25 mouse cellular contexts compared by ENCODE assay signal in the genomic region with DNA sequence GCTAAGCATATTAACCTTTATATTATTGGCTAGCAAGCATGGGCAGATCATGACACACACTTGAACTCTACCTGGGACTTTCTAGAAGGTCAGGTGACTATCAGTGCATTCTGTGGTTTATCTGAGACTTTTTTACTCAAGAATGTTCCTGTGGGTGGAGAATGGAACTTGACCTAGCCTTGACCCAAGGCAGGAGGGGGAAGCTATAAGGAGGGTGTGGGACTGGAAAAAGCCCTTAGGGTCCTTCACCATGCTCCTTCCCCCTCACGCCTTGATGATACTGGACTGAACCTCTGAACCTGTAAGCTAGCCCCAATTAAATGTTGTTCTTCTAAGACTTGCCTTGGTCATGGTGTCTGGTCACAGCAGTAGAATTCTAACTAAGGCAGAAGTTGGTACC. TPM values are rescaled to one million over a fixed set of nuclear protein-coding genes. Genes with fewer than 3 reads are reported as not detected.
DNase-seq lines count a peak whose midpoint lies in the region; ATAC-seq and TF ChIP-seq lines count a peak whose summit lies in the region.
"Had no signal": no experiment of that assay in that cellular context is flagged by ENCODE, and none has a peak within 500 bp of the region (broad histone marks: within the 10 kb centered on the region; RNA-seq: fewer than 3 reads in every experiment).

No protein-coding gene starts in this region.

- no peak for ATAC-seq in liver, postnatal 0 days
- ATAC-seq in inflammation-experienced regulatory T-cells, adult 6 months, result no peak
- ATAC-seq: activated CD4-positive, CD25-positive, alpha-beta regulatory T cell, adult 4 months; forebrain, embryonic 13.5 days; forebrain, embryonic 15.5 days; forebrain, postnatal 0 days; Patski had no signal

- no peak overlapping the region for H3K4me2 ChIP-seq in liver, postnatal 0 days (ENCODE audit: low read depth, low read length)
- H3K4me2 ChIP-seq: embryonic facial prominence, embryonic 12.5 days; forebrain, embryonic 13.5 days; forebrain, embryonic 15.5 days had no signal

- no peaks in the 10 kb centered on the region for H3K4me1 ChIP-seq in ES-Bruce4 (ENCODE audit: control insufficient read depth, insufficient read depth, low read length)
- H3K4me1 ChIP-seq in ES-E14 (ENCODE audit: control insufficient read depth in 2 of 2, insufficient read depth in 2 of 2, low read length in 2 of 2, poor library complexity in 1 of 2), result peaks cover 0 to 12% of the 10 kb centered on the region in 2 experiments; a peak in 2 of 4 replicates
- H3K4me1 ChIP-seq in liver, postnatal 0 days (ENCODE audit: insufficient read depth), result peaks cover 1% of the 10 kb centered on the region; the same call in 1 of the 2 replicates

- H3K4me3 ChIP-seq in ES-Bruce4 (ENCODE audit: low read depth, low read length) (no peak overlapping the region), ES-E14 (ENCODE audit: insufficient read depth in 1 of 2, low read depth in 1 of 2, low read length in 2 of 2, poor library complexity in 1 of 2, severe bottlenecking in 1 of 2) (no peak overlapping the region)
- no peak overlapping the region for H3K4me3 ChIP-seq in liver, postnatal 0 days (ENCODE audit: low read depth, low read length)
- H3K4me3 ChIP-seq: embryonic facial prominence, embryonic 10.5 days; embryonic facial prominence, embryonic 12.5 days; forebrain, embryonic 13.5 days; forebrain, embryonic 15.5 days had no signal

- H3K36me3 ChIP-seq in ES-Bruce4 (ENCODE audit: control insufficient read depth, insufficient read depth, low read length, poor library complexity, severe bottlenecking) (no peaks in the 10 kb centered on the region), ES-E14 (ENCODE audit: control insufficient read depth, insufficient read depth, low read length, poor library complexity, severe bottlenecking) (no peaks in the 10 kb centered on the region)
- H3K36me3 ChIP-seq in liver, postnatal 0 days (replicated peaks; ENCODE audit: insufficient read depth, low read length), result no peaks in the 10 kb centered on the region
- H3K36me3 ChIP-seq: embryonic facial prominence, embryonic 10.5 days; embryonic facial prominence, embryonic 12.5 days; forebrain, embryonic 15.5 days had no signal

- DNase-seq in ES-E14 (ENCODE audit: low read depth, low spot score) (peak; percentile 69), R1 (ENCODE audit: low read depth, low spot score) (peak; percentile 95), ZHBTc4 (ENCODE audit: low read depth, low spot score) (peak; percentile 95)
- DNase-seq in natural killer cell, adult 2 months (ENCODE audit: low spot score in 2 of 2), result no peak
- DNase-seq in liver, postnatal 0 days, result no peak
- DNase-seq in thymus, postnatal 36 days, result no peak
- DNase-seq: adrenal gland, adult 8-10 months; adrenal gland, postnatal 14 days; adrenal gland, postnatal 36 days; cerebellum, adult 11-12 months; cerebellum, adult 2 months; cerebellum, adult 9-11 months; cerebellum, postnatal 14 days; forebrain, postnatal 0 days had no signal

- no peaks in the 10 kb centered on the region for H3K9me3 ChIP-seq in ES-Bruce4 (replicated peaks; ENCODE audit: control insufficient read depth, insufficient read depth, low read length, poor library complexity, severe bottlenecking)
- H3K9me3 ChIP-seq in ES-E14 (ENCODE audit: control insufficient read depth, insufficient read depth, low read depth, low read length), result no peaks in the 10 kb centered on the region
- H3K9me3 ChIP-seq in liver, postnatal 0 days (ENCODE audit: low read length), result no peaks in the 10 kb centered on the region
- H3K9me3 ChIP-seq: embryonic facial prominence, embryonic 10.5 days; embryonic facial prominence, embryonic 12.5 days; forebrain, embryonic 13.5 days; forebrain, embryonic 15.5 days had no signal

- H3K27ac ChIP-seq in ES-Bruce4 (ENCODE audit: insufficient read depth, low read length) (peak overlapping the region; percentile 88), ES-E14 (ENCODE audit: insufficient read depth, low read depth, low read length, poor library complexity, severe bottlenecking) (peak overlapping the region; percentile 94)
- H3K27ac ChIP-seq in liver, postnatal 0 days (ENCODE audit: low read depth), result no peak overlapping the region
- H3K27ac ChIP-seq: embryonic facial prominence, embryonic 10.5 days; embryonic facial prominence, embryonic 12.5 days; forebrain, embryonic 13.5 days; forebrain, embryonic 15.5 days had no signal

- no peak for TF ChIP-seq CTCF in ES-Bruce4 (IDR thresholded peaks at IDR 0.05; ENCODE audit: low read depth, low read length)
- TF ChIP-seq CTCF in liver, postnatal 0 days (IDR thresholded peaks at IDR 0.05; ENCODE audit: low read depth), result no peak

- peak; percentile 67; the same call in 1 of the 2 replicates for TF ChIP-seq EP300 in ES-Bruce4 (IDR thresholded peaks at IDR 0.05; ENCODE audit: insufficient read depth, low read depth, low read length)
- no peak for TF ChIP-seq EP300 in liver, postnatal 0 days (IDR thresholded peaks at IDR 0.05; ENCODE audit: low read depth)

- no peak for TF ChIP-seq POLR2A in ES-Bruce4 (IDR thresholded peaks at IDR 0.05; ENCODE audit: insufficient read depth, low read length)

- H3K27me3 ChIP-seq in ES-Bruce4 (ENCODE audit: control insufficient read depth, insufficient read depth, low read length, poor library complexity, severe bottlenecking), result no peaks in the 10 kb centered on the region
- H3K27me3 ChIP-seq in liver, postnatal 0 days (ENCODE audit: insufficient read depth, low read length), result no peaks in the 10 kb centered on the region
- H3K27me3 ChIP-seq: embryonic facial prominence, embryonic 12.5 days; forebrain, embryonic 13.5 days; forebrain, embryonic 15.5 days; Patski had no signal

- WGBS in liver, postnatal 0 days (ENCODE audit: insufficient replicate concordance), result 71% methylated on average over 1 of the region's 1 CpGs

- H3K9ac ChIP-seq in ES-Bruce4 (ENCODE audit: low read depth, poor library complexity, severe bottlenecking), result no peak overlapping the region
- no peak overlapping the region for H3K9ac ChIP-seq in ES-E14 (ENCODE audit: insufficient read depth, low read depth, low read length, poor library complexity, severe bottlenecking)
- H3K9ac ChIP-seq in liver, postnatal 0 days (replicated peaks), result no peak overlapping the region
- H3K9ac ChIP-seq: embryonic facial prominence, embryonic 12.5 days; forebrain, embryonic 13.5 days; forebrain, embryonic 15.5 days; forebrain, postnatal 0 days had no signal

- in situ Hi-C loops in ES-E14 (cut with MboI; ENCODE audit: low sequenced_read_pairs in 2 of 2, unreplicated experiment in 2 of 2), result no loop called here

TF ChIP-seq in ES-E14, 5 proteins besides CTCF, POLR2A, EP300 and RAD21:
- TF ChIP-seq ZNF384 (IDR thresholded peaks at IDR 0.05; ENCODE audit: low read depth, low read length) (0 out of 2 replicates have a peak, but pooled peaks have one; percentile 7), CHD2 (IDR thresholded peaks at IDR 0.05; ENCODE audit: low read depth, low read length) (0 out of 2 replicates have a peak, but pooled peaks have one; percentile 14), ZC3H11A (IDR thresholded peaks at IDR 0.05; ENCODE audit: borderline replicate concordance, low read depth, low read length) (no peak), MAFK (IDR thresholded peaks at IDR 0.05; ENCODE audit: insufficient read depth, low read depth, low read length) (no peak), HCFC1 (IDR thresholded peaks at IDR 0.05; ENCODE audit: borderline replicate concordance, insufficient read depth, low read length) (no peak)

RNA-seq across cellular contexts. Expression of a gene that starts 5.8 kb away (rescaled TPM):
- 36.7 and 41.1 TPM in 2 replicates for polyA plus RNA-seq in ES-Bruce4 (2011; ENCODE audit: insufficient read depth, insufficient read length, low read depth, missing spikeins)
- 46.3 and 56.8 TPM in 2 replicates for total RNA-seq in ES-E14 (2012; rRNA removed)
- 2.2 and 2.5 TPM in 2 replicates for polyA plus RNA-seq in liver, postnatal 0 days (2015; fragmentation: Nextera tagmentation; extraction: Ambion mirVana)
- polyA plus RNA-seq in inflammation-experienced regulatory T-cells, adult 6 months (2017; shearing (Covaris generic)), result 1 to 10 TPM in 2 of 3 experiments, under 1 TPM in 1; 0.95 to 3.8 (median 1.3) TPM
- total RNA-seq: gastrocnemius, adult 18-20 months had no signal

RNA-seq across cellular contexts. Expression of a gene that starts 36.7 kb away (rescaled TPM):
- 0.46 TPM in 1 of 2 replicates, not detected in the other for polyA plus RNA-seq in ES-Bruce4 (2011; ENCODE audit: insufficient read depth, insufficient read length, low read depth, missing spikeins)
- total RNA-seq in ES-E14 (2012; rRNA removed), result 1.0 and 1.5 TPM in 2 replicates
- 0.20 TPM in 1 of 2 replicates, not detected in the other for polyA plus RNA-seq in liver, postnatal 0 days (2015; fragmentation: Nextera tagmentation; extraction: Ambion mirVana)
- polyA plus RNA-seq in inflammation-experienced regulatory T-cells, adult 6 months (2017; shearing (Covaris generic)), result not detected
- total RNA-seq: gastrocnemius, adult 18-20 months; MEL had no signal
- polyA plus RNA-seq: activated CD4-positive, CD25-positive, alpha-beta regulatory T cell, adult 4 months; C2C12 had no signal

Comparison
In these comparisons a context has a peak if more than half of its experiments do, and no peak if none do; other contexts are left out.
1. DNase-seq: peak in ES-E14 (single experiment), R1 (single experiment) and ZHBTc4 (single experiment); none in natural killer cell, adult 2 months (0 of 2), liver, postnatal 0 days (single experiment) and thymus, postnatal 36 days (0 of 2).